Mouse (Mus musculus) cerebellum, adult 9-10 months (tissue): Measurements from ENCODE around the gene Prickle1.
A peak's percentile ranks its signal among the peaks of the same experiment; 100 is the strongest.

Experiments
- DNase-seq: peaks from one replicate; pipeline ENCODE4 v3.0.0; 2022

Prickle1 gene

DNA sequence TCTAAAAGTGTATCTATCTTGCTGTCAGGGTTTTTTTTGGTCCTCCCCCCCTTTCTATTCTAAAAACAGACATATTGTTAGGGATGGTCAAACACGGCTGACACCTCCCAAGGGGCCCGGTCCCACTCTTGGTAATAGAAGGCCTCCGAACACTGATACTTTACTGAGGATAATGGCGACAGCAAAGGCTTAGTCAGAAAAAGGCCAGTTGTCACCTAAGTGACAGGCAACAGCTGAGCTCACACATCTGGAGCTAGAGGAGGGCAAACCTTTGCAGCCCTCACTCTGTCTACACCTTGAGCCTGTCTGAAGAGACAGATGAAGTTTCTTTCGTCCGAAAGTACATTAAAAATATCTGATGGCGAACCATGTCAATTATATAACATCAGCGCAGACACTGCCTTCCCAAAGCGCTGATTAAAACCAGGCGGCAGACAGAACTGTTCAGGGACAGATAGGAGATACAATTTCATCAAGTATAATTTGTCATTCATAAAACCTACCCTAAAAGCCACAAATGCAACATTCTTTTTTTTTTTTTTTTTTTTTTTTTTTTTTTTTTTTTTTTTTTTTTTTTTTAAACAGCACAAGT, 1.3 kb downstream of the Prickle1 start:
- no peak for DNase-seq

DNA sequence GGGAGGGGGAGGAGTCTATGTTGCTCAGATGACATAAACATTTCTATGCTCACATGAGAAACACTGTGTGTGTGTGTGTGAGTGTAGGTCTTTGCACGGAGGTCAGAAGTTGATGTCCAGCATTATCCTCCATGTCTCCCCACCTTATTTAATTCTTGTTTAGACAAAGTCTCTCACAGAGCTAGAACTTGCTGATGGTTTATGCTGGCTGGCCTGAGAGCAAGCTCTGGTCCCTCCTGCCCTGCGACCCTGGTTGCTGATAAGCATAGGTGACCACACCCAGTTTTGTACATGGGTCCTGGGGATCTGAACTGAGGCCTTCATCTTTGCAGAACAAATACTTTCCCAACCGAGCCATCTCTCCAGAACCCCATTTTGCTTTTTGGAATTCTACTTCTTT, 3.1 kb downstream of the Prickle1 start:
- no peak for DNase-seq

DNA sequence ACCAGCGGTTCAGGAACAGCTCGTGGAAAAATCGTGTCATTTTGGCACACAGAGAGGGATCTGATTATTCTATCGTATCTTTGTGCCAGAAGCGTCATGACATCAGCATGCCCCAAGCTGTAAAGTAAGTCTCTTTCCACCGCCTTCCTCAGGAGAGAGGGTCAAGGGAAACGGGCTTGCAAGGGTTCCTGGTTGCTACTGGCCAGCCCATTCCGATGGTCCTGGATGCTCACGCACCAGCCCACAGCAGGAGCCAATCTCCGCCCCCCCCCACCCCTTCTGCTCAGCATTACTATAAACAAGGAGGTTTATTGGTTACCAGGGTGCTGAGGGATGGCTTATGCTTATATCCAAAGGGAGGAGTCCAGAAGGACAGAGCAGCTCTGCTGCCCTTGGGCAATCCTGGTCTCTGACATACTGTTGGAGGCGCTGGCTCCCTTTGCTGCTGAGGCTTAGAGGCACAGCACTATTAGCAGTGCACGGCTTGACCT, 3.8 kb downstream of the Prickle1 start:
- no peak for DNase-seq

DNA sequence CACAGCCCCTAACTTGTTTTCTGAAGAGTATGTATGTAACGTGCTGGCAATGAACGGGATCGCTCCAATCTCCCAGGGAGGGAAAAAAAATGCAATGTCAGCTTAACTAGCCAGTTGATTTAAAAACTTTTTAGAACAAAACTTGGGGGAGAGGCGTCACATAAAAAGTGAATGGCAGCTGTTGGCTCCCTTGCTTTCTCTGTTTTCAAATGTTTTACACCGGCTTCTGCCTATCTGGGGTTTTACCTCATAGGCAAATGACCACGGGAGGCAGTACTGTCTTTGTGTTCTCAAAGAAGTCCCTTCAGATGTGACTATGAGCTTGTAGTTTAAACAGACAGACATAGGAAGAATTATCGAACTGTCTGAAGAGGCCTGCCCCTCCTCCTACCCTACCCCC, 4.3 kb downstream of the Prickle1 start:
- DNase-seq = no peak

DNA sequence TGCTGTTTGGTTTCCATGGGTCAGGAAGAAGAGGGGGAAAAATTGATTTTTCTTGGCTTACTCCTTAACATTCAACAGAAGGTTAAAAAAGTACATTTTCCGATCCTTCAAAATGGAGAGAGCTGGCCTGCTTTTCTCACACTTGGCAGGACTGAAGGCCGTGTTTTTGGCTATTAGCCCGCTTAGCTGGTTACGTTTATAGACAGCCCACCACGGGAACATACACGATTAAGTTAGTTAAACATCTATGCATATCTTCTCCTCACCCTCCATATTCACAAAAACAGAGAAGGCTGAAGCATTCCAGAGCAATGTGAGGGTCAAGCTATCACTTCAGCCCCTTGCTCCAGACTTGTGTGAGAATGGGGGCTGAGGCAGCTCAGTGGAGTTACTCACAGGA, 7.3 kb downstream of the Prickle1 start:
- no peak for DNase-seq

DNA sequence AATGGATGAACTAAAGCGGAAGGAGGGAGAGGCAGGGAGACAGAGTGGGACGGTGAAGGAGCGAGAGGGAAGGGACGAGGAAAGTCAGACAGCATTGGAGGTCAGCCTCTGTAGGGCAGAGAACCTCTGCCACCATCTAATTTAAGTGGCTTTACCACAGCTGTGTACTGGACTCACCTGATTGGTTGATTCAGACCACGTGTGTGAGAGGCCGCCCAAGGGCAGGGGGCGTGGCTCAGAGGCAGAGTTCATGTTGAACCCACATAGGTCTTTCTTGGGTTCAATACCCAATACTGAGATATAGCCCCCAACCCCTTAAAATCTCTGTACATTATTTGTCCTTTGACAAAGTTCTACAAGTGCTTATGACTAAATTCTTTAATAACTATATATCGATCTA, 8.0 kb downstream of the Prickle1 start:
- DNase-seq = no peak

DNA sequence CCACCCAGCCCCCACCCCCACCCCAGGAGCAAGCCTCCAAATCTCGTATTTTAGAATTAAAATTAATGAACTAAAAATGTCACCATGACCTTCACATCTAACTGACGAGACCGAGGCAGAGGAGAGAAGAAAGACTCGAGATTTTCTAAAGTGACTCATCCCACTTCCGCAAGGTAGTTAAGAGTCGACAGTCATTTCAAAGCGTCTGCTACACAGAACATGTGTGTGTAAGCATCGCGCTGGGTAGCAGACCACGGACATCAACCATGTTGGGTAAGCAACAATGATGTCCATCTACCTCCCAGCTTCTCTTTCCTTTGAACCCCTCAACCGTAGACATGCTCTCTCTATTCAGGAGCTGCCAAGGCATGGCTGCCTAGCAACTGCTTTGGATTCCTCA, 12.6 kb downstream of the Prickle1 start:
- DNase-seq = no peak

DNA sequence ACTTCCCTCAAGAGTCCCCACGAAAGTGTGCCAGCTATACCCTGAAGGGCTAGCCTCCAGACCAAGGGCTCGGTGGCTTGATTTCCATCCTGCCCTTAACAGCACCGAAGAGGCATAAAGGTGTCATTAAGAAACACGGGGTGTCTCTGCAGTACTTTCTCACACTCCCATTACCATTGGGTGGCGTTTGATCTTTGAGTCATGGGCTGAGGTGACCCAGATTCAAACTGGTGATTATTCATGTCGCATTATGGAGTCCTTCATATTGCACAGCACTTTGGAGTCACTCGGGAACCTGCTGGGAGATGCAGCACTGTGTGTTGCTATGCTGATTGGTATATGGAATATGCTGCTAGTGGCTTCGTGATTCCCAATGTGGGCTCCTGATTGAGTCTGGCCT, 14.0 kb downstream of the Prickle1 start:
- DNase-seq = no peak

DNA sequence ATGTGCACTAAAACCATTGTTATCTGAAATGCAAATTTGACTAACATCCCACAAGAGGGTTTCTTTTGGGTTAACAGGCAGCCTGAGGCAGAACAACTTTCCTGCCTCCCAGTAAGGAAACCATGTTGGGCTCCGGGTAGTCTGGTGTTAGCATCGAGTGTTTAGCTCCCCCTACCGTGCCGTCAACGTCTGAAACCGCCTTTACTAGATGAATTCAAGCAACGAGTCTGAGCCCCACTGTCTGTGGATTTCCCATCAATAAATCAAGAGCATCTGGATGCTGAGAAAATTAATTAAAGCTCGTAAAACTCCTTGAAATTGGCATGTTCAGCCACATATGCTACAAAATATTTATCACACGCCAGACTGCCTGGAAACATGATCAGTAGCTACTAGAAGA, 15.8 kb downstream of the Prickle1 start:
- DNase-seq = no peak

DNA sequence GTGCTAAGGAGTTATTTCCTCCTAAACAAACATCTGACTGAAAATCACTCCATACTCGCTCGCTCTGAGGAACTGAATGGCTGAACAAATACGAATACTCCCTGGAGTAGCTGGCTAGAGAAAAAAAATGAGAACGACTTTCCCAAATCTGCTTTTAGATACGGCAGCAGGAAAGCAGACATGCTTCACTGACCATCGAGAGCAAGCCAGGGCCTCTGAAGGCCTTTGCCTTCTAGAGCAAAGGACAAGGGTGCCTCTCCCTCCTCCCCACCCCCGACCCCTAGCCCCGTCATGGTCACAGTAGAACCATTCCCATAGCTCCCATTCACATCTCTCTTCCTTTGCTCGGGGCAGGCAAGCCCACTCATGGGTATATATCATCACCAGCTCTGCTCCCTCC, 16.6 kb downstream of the Prickle1 start:
- DNase-seq = no peak

DNA sequence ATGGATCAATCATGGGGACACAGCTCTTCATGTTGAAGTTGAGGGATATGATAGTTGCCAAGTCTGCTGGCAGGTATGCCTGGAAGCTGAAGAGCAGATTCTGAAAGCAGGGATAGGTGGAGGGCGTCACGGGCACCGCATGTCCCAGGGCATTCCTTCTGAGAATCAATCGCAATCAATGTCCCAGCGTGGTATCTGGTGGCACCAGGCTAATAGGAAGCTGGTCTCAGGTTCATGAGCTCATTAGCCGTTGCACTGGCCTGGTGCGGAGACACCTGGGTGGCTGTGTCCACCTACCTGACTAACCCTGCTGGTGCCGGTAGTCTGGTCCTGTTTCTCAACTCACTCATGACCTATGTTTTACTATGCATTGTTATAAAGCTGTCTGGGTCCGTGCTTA, 19.3 kb downstream of the Prickle1 start:
- DNase-seq = no peak

DNA sequence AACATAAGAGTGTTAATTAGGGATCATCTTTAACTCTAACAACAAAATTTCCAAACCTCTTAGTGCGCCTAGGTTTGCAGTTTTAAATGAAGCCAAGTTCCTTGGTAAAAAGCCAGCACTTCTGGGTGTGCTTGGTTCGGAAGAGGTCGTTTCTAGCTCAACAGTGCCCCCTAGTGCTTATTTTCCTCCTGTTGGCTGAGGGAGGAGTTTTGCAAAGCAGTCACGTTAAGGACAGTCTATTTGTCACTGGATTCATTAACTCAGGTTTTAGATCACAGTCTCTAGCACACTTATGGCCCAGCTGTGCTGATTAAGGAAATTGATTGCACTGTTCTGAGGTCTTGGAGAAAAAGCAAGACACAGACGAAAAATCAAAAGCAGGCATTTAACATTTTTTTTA, 19.8 kb downstream of the Prickle1 start:
- peak; percentile 87 for DNase-seq

DNA sequence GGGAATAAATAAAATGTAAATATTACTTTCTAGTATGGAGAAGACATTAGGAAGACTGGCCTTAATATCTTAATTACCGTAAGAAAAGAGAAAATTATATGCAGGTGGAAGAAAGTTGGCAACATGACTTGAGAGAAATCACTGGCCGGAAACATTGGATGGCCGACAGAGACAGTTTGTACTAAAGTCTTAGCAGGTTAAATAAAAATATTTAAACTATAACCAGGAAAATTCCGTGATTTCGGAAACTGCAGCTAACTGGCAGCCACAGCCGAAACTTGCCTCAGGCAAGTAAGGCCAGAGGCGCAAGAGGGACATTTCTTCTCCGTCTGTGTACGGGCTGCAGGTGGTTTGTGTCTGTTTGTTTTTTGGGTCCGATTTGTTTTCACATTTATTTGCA, 22.8 kb downstream of the Prickle1 start:
- no peak for DNase-seq

DNA sequence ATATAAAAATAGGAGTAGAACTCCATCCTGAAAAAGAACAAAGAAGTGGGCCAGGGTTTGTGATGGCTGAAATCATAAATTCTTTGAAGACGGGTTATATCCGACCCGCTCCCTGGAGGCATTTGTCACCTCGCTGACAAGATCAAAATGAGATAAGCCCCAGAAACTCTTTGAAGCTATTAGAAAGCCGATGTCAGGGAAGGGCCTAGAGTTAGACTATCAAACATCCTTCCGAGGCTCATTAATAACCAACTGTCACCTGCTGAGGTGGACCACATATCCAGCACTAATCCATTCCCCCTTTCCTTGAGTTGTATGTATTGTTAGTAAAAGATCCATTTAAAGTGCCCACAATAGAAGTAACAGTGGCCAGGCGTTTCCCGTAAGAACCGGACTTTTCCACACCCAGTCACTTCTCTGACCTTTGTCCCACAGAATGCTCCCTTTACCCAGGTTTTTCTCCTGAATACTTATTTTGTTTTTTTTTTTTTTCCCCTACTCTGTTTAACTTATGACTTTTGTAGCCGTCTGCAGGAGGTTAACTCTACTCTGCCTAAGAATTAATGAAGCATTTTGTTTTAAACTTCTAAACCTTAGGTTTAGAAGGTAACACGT, 24.7 kb downstream of the Prickle1 start:
- no peak for DNase-seq

DNA sequence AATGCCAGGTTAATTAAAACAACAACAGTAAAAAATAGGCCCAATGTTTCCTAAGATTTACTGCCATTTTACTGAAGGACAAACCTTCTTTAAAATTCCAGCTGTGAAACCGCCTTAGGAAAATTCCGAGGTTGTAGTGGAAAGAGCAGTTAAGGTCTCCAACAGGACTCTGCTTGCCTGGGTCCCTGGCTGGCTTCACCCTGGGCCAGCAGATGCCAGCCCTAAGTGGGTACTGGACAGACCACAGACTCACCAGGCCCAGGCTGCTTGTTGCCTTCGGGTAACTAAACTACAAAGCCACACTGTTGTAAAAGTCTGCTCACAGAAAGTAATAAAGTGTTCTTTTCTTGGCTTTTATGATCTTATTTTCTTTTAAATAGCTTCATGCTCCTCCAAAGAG, 26.8 kb downstream of the Prickle1 start:
- DNase-seq = no peak

DNA sequence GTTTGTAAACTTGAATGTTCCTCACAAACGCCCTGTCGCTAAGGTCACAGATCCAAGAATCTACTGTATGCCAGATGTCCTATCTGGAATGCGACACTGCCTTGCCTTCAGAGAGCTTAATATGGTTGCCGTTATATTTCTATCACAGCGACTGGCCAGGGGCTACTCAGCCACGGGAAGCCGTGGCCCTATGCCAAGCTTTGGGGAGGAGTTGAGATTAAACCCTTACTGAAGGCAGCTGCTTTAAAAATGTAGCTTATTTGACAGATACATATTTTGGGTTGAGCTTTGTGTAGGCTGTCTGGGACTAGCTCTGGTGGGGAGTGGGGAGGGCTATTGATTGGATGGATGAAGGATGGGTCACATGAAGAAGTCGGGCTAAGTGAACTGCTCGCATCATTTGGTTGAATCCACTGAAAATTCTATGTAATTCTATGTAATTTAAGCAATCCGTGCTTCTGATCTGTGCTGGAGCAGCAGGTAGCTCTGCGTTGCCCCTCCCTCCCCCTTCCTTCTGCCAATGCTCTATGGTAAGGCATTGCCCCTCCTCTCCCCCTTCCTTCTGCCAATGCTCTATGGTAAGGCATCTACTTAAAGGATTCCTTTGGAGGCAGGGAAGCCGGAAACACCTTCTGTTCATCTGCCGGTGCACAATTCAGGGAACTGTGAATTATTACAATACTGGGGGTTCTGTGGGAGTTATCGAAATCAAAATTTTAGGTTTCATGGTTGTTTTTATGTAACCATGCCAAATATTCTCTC, 28.0 kb downstream of the Prickle1 start:
- DNase-seq = no peak

DNA sequence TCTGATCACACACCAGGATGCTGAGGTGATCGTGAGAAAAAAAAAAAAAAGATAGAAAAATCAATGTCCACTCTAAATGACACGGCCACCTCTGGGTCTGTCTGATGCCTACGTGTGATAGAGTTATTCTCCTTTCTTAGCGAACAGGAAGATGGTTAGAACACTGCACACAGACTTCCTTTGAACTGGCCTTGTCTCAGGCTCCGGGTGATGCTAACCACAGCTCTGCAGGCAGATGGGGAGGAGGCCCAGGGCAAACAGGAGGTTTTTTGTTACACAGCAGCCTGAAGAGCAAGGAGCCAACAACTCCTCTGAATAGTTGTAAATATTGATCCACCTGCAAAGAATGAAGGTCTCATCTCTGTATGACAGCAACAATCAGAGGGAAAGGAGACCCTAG, 32.2 kb downstream of the Prickle1 start:
- DNase-seq = no peak

DNA sequence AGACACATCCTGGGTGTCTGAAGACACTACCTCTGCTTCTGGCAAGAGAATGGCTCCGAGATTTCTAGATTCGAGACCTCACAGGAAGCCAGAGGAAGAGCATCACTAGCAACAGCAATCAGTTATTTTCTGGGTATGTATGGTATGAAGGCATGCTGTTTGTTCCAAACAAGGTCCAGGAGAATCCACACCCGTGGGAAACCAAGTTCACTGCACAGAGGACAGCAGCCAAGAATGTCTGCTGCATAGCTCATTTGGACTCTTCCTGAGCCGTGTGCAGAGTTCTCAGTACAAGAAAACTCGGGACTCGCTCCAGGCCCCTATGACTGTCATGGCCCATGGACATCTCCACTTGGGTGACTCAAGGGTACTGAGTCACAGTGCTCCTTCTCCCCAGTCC, 34.2 kb downstream of the Prickle1 start:
- no peak for DNase-seq

DNA sequence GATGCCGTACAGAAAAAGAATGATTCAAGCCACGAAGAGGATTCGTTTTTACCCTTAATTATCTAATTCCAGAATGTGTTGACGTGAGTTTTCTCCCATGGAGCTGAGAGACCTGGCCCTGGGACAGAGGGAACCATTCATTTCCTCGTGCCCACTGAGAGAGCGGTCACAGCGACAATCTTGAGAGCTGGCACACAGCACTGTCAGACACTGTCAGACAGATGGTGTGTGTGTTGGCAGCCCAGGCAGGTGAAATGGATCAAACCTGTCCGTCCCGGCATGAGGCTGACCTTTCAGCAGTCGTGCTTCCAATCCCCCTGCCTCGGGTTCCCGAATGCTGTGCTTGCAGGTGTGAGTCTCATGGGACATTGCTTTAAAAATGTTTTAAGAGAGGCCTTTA, 37.3 kb downstream of the Prickle1 start:
- DNase-seq = peak; percentile 73

DNA sequence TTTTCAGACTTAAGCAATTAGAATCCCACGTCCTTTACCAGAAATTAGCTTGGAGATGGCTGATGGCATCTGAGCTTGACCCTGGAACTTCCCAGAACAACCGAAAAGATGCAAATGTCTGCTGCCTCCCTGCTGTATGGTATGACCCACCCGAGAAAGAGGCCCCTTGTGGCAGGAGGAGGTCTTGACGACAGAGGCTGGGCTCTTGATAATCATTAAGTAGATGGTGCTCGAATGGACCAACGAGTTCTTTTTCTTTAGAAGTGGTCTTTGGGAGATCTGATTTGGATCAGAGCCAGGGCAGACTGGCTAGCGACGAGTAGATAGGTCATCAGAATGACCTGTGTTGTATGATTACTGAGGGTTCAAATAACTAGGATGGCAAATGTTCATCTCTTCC, 40.0 kb downstream of the Prickle1 start:
- no peak for DNase-seq

DNA sequence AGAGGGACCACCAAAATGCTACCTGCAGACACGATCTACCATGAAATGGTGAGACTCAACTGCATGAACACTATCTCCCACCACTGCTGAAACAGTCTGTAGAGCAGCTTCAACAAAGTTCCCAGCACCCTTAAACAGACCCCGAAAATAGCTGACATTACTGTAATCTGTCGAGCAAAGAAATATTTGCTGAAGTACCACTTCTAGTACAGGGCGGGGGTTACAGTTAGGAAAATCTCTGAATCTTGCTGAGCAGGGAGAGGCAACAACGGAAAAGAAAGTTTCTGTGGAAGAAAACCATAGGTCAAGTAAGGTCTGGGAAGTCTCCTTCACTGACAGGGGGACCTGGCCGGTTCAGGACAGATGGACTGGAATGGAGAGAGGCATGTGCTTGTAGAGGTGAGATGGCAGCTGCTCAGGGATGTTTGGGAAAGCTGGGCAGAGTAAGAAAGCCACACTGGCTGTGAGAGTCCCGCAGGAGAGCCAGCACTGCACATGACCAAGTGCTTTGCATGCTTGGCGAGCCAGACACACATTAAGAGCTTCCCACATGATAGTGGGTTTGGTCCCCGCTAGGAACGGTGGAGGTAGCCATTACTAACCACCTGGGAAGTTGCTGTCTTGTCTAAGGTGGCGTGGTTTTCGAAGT, 41.4 kb downstream of the Prickle1 start:
- DNase-seq = no peak

DNA sequence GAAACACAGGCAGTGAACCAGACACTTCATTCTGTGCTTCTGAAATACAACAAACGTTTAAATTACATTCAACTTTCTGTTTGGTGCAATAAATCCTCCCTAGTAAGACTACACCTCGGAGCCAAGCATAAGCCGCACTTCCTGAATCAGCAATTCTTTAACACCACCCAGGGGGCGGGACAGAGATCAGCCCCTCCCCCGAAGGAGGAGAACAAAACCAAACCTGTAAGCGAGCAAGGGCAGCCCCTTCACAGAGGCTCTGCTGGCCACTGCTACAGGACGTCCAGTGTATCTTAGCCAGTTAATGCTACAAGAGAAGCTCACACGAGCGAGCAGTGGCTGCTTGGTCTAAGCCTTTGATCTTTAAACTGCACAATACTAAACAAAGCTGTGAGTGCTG, 43.5 kb downstream of the Prickle1 start:
- DNase-seq = no peak

DNA sequence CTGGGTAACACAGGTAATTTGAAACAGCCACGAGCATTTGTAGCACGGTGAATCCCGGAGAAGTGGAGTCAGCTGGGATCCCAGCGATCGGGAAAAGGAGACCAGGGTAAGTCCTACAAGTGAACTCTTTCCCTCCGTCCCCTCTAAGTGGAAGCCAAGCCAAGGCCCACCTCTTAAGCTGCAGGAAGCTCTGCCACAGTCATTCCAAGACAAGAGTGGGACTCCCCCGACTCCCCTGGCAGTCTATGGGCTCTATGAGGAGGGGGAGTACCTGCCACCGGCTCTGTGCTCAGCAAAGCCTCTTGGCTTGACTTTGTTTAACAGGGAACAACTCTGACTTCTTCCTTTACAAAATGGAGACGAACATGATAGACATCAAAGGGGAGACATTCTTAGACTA, 47.4 kb downstream of the Prickle1 start:
- no peak for DNase-seq

DNA sequence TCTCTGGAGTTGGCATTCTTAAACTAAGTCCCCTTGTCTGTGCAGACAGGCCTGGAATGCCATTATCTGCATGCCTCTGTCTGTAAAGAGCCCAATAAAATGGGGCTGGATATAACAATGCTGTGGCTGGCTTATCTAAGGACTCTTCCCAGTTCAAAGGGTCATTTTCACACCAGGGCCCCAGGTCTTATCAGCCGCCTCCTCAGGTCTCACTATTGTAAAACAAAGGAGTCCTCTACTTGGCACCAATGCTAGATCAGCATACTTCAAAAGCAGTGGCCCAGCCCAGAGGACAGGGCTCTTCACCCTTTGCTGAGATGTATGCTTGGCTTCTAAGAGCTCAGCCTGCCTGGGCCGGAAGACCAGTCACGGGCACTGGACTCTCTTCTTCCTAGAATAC, 56.3 kb downstream of the Prickle1 start:
- DNase-seq = no peak
